Mouse (Mus musculus) layer of hippocampus, adult 11-12 months (tissue): ENCODE results near the gene Dysf.
A peak's percentile ranks its signal among the peaks of the same experiment; 100 is the strongest.

Experiments
- DNase-seq: peaks from one replicate; pipeline ENCODE4 v3.0.0; 2022; ENCODE audit warnings: low spot score

Gene Dysf

DNA sequence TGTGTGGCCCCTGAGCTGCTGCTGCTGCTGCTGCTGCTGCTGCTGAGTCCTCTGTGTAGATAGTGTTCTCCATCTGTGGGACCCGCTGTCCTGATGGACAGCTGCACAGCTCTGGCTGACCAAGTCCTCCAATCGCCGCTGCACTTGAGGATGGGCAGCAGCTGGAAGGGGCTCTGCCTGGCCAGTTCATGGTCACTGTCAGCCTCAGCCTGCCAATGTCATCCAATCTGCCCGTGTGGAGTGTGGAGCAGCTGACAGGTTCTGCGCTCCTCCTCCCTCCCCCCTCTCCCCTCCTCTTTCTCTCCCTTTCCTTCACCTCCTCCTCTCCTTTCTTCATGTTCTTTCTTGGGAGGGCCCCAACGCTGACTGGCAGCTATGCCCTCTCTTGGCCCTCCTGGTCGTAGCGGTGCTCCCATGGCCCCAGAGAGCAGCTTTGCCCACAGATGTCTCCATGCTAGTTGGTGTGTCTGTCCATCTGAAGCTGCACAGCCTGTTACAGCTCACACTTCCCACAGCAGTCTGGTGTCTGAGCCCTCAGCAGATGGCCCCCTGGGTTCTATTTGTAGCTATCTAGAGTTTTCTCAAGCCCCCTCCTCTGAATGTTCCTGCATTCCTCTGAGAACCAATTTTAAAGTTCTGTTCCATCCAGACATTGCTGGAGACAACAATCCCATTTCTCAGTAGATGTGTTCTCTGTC is 223.8 kb downstream of the Dysf start:
- peak; percentile 58 for DNase-seq

DNA sequence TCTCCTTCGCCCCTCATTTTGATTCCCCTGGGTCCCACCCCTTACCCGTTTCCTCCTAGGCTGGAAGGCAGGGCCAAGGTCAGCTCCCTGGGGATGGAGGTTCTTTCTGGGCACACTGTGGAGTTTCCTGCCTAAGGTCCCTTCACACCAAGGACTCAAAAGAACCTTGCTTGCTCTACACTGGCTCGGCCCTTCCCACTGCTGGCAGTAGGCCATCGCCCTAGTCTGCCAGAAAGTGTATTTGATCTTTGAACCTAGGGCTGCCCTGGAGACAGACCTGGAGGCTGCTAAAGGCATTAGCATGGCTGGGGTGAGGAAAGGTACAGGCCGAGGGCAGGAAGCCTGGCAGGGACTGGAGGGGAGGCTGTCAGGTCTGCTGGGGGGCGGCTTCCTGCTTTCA is 225.4 kb downstream of the Dysf start:
- no peak for DNase-seq

GRCm38 (mm10) chr6:84235365-84235764 is 227.0 kb downstream of the Dysf start:
- DNase-seq, result no peak

DNA sequence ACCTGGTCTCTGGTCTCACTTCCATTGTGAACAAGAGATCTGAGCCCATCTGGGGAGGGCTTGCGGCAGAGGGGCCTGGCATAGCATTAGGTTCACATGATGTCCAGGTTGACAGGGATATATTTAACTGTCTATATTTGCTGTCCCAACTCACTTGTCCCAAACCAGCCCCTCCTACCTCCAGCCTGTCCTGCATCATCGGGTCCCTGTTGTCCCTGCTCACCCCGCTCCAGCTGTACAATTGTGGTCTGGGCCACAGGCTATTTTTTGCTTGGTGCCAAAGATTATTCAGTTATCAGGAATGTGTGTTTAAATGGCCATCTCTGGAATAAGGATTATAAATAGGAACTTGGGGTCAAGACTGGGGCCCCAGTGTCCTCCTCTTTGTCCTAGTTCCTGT is 235.0 kb downstream of the Dysf start:
- DNase-seq, result no peak

DNA sequence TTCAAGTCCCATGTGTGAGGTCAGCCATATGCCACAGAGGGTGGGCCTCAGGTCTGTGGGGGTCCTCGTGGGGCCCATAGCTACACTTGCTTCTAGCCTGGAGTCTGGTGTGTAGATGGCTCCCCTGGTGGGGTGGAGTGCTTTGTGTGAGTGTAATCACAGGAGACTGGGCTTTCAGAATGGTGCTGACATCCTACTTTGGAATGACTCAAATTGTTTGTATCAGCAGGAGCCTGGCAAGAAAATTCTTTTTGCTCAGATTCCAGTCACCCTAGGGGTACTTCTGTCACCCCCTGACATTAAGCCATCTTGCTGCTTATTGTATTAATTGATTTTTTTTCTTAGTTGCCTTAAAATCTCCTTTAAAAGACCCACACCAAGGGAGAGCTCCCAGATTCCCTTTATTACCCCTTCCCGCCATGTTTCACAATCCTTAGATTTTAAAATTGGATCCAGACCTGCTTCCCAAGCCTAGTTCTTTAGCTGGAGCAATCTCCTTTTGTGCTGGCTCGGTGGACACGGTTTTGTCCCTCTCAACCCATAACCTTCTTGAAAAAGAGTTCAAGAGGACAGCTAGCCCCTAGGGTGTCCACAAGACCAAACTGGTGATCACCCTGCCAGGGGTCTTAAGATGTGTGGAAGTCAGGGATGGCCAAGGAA is 237.8 kb downstream of the Dysf start:
- no peak for DNase-seq

DNA sequence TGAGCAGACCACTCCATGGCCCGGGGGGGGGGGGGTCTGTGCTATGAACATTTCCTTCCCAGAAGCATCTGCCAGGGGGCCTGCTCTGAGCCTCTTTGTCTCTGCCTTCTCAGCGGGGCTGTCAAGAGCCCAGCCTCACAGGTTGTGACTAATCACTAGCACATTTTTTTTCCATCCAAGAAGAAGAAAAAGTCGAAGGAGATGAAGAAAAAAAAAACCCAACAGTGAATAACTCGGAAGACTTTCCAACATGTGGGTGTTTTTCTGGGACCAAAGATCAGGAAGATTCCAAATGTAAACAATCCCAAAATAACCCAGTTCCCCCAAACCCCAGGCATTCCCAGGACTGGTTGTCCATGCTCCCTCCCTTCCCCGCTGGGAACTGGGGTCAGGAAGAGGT is 238.6 kb downstream of the Dysf start:
- no peak for DNase-seq
